Mouse (Mus musculus): ENCODE data around the gene Zbtb2.

- TF ChIP-seq POLR2A (IDR thresholded peaks at IDR 0.05; ENCODE audit: extremely low read depth, insufficient read depth, low read length): no peak
- no peak for TF ChIP-seq CTCF (IDR thresholded peaks at IDR 0.05; ENCODE audit: extremely low read depth, insufficient read depth, low read length)
These were observed 64.0 kb downstream of the Zbtb2 start for GRCm38 (mm10) chr10:4323885-4324284.
